Mouse (Mus musculus): ENCODE measurements around the gene Slc6a19.

GRCm38 (mm10) chr13:73677853-73678252, 26.8 kb downstream of the Slc6a19 start, which contains the start of gene Slc6a18:
- TF ChIP-seq CTCF (IDR thresholded peaks at IDR 0.05; ENCODE audit: borderline replicate concordance, insufficient read depth, low read depth, low read length): no peak
- no peak for TF ChIP-seq POLR2A (IDR thresholded peaks at IDR 0.05; ENCODE audit: borderline replicate concordance, insufficient read depth, low read length)

All from cerebellum, adult 2 months (tissue).